Mouse (Mus musculus) C2C12 (cell line): Measurements from ENCODE around the gene Tbxas1.

Experiments used
- CTCF ChIP-seq: IDR thresholded peaks from one replicate; pipeline ENCODE4 v1.5.1; 2011; ENCODE audit not compliant: control insufficient read depth, insufficient read depth, insufficient read length
- MAX ChIP-seq: IDR thresholded peaks from one replicate; pipeline ENCODE4 v1.6.1; 2011; ENCODE audit warnings: mild to moderate bottlenecking, control low read depth
- MYOD1 ChIP-seq: IDR thresholded peaks from one replicate; pipeline ENCODE4 v1.6.1; 2011; ENCODE audit warnings: low read depth; ENCODE audit not compliant: control insufficient read depth, insufficient read length
- USF1 ChIP-seq: IDR thresholded peaks from one replicate; pipeline ENCODE4 v1.6.1; 2011; ENCODE audit warnings: low read depth, mild to moderate bottlenecking, control low read depth, moderate library complexity

DNA sequence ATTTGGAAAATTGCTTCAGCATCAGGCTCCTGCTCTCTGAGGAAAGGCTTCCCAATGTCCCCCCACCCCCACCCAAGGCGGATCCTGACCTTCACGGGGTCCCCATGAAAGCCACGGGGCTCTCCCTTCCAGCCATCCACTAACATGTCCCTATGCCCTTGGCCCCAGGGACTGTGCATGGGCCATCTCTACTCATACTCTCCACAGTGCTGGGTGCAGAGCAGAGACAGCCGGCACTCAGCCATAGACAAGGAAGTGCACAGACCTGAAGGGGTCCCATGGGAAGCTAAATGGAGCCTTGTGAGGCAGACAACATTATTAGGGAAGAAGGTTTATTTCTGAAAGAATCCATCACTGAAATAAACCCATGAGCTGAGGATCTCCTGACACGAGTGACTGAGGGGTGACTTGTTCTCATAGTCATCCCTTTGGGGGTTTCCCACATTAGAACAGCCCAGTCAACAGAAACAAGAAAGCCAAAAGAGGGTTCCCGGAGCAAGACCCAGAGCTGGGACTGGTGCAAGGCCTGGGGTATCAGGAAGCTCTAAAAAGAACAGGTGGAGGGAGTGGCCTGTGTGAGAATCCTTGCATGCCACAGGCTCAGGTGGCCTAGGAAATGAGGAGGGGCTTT, 179.8 kb downstream of the Tbxas1 start:
- no peak for TF ChIP-seq CTCF
- TF ChIP-seq MYOD1, result no peak
- TF ChIP-seq MAX, result no peak
- TF ChIP-seq USF1, result no peak
